Mouse (Mus musculus): Measurements from ENCODE around the gene Cd68. TPM values are rescaled to one million over a fixed set of nuclear protein-coding genes. Genes with fewer than 3 reads are reported as not detected.

The Cd68 gene
- polyA plus RNA-seq, 1 experiment from 2014 or later = 14.0 TPM

- peaks cover 6% of the 10 kb centered on the region for H3K4me1 ChIP-seq (ENCODE audit: control insufficient read depth, insufficient read depth, low read length)
- peak within 1 kb of the TSS; percentile 72 for H3K9ac ChIP-seq (ENCODE audit: low read depth, low read length)
- WGBS = under 1% methylated on average over 48 of the region's 48 CpGs
- peak; percentile 96 for ATAC-seq
- H3K27ac ChIP-seq (ENCODE audit: low read length) = peak within 1 kb of the TSS; percentile 96
- no peaks in the 10 kb centered on the region for H3K9me3 ChIP-seq (ENCODE audit: control insufficient read depth, low read length)
- peak within 1 kb of the TSS; percentile 64 for H3K4me3 ChIP-seq (ENCODE audit: low read length)
- H3K27me3 ChIP-seq (replicated peaks; ENCODE audit: control insufficient read depth, insufficient read depth, low read length) = no peaks in the 10 kb centered on the region
- peaks cover 21% of the 10 kb centered on the region for H3K36me3 ChIP-seq (ENCODE audit: control insufficient read depth, insufficient read depth, low read length)
- H3K4me2 ChIP-seq (ENCODE audit: low read depth, low read length) = peak within 1 kb of the TSS; percentile 69
These were observed 3.6 kb downstream of the Cd68 start, which contains the start of gene Mpdu1 for GRCm38 (mm10) chr11:69662213-69662966. Gene Mpdu1, minus strand, starts transcription at chr11:69662642.

GRCm38 (mm10) chr11:69661221-69661881 is 4.6 kb downstream of the Cd68 start:
- H3K9ac ChIP-seq (ENCODE audit: low read depth, low read length) = peak overlapping the region; percentile 72
- peak overlapping the region; percentile 64 for H3K4me3 ChIP-seq (ENCODE audit: low read length)
- peak overlapping the region; percentile 64 for H3K4me2 ChIP-seq (ENCODE audit: low read depth, low read length)
- 72% methylated on average over 3 of the region's 3 CpGs for WGBS
- peaks cover 15% of the 10 kb centered on the region for H3K36me3 ChIP-seq (ENCODE audit: control insufficient read depth, insufficient read depth, low read length)
- no peaks in the 10 kb centered on the region for H3K27me3 ChIP-seq (replicated peaks; ENCODE audit: control insufficient read depth, insufficient read depth, low read length)
- peaks cover 9% of the 10 kb centered on the region for H3K4me1 ChIP-seq (ENCODE audit: control insufficient read depth, insufficient read depth, low read length)
- ATAC-seq = no peak
- H3K9me3 ChIP-seq (ENCODE audit: control insufficient read depth, low read length) = no peaks in the 10 kb centered on the region
- H3K27ac ChIP-seq (ENCODE audit: low read length) = peak overlapping the region; percentile 96

GRCm38 (mm10) chr11:69657462-69657881 is 8.5 kb downstream of the Cd68 start:
- Histone ChIP-seq H3K9ac (ENCODE audit: low read depth, low read length) (no peak overlapping the region), H3K27ac (ENCODE audit: low read length) (no peak overlapping the region), H3K4me3 (ENCODE audit: low read length) (no peak overlapping the region), H3K4me1 (ENCODE audit: control insufficient read depth, insufficient read depth, low read length) (peaks cover 12% of the 10 kb centered on the region), H3K36me3 (ENCODE audit: control insufficient read depth, insufficient read depth, low read length) (peaks cover 14% of the 10 kb centered on the region), H3K4me2 (ENCODE audit: low read depth, low read length) (no peak overlapping the region), H3K9me3 (ENCODE audit: control insufficient read depth, low read length) (no peaks in the 10 kb centered on the region), H3K27me3 (replicated peaks; ENCODE audit: control insufficient read depth, insufficient read depth, low read length) (no peaks in the 10 kb centered on the region)
- no peak for ATAC-seq
- 80% methylated on average over 15 of the region's 15 CpGs for WGBS

GRCm38 (mm10) chr11:69656617-69657461 is 9.1 kb downstream of the Cd68 start:
- Histone ChIP-seq H3K4me1 (ENCODE audit: control insufficient read depth, insufficient read depth, low read length) (peaks cover 12% of the 10 kb centered on the region), H3K27me3 (replicated peaks; ENCODE audit: control insufficient read depth, insufficient read depth, low read length) (no peaks in the 10 kb centered on the region), H3K27ac (ENCODE audit: low read length) (no peak overlapping the region), H3K36me3 (ENCODE audit: control insufficient read depth, insufficient read depth, low read length) (peaks cover 20% of the 10 kb centered on the region), H3K9ac (ENCODE audit: low read depth, low read length) (0 out of 2 replicates have a peak overlapping the region, but pooled peaks have one; percentile 24), H3K9me3 (ENCODE audit: control insufficient read depth, low read length) (no peaks in the 10 kb centered on the region), H3K4me3 (ENCODE audit: low read length) (no peak overlapping the region), H3K4me2 (ENCODE audit: low read depth, low read length) (no peak overlapping the region)
- 76% methylated on average over 10 of the region's 10 CpGs for WGBS
- ATAC-seq = no peak

- H3K9ac ChIP-seq (ENCODE audit: low read depth, low read length) = 0 out of 2 replicates have a peak overlapping the region, but pooled peaks have one; percentile 24
- peaks cover 25% of the 10 kb centered on the region for H3K36me3 ChIP-seq (ENCODE audit: control insufficient read depth, insufficient read depth, low read length)
- H3K4me2 ChIP-seq (ENCODE audit: low read depth, low read length) = no peak overlapping the region
- ATAC-seq = no peak
- 72% methylated on average over 5 of the region's 5 CpGs for WGBS
- no peak overlapping the region for H3K27ac ChIP-seq (ENCODE audit: low read length)
- peaks cover 12% of the 10 kb centered on the region for H3K4me1 ChIP-seq (ENCODE audit: control insufficient read depth, insufficient read depth, low read length)
- H3K27me3 ChIP-seq (replicated peaks; ENCODE audit: control insufficient read depth, insufficient read depth, low read length) = no peaks in the 10 kb centered on the region
- H3K4me3 ChIP-seq (ENCODE audit: low read length) = no peak overlapping the region
- H3K9me3 ChIP-seq (ENCODE audit: control insufficient read depth, low read length) = no peaks in the 10 kb centered on the region
These were observed 9.9 kb downstream of the Cd68 start for GRCm38 (mm10) chr11:69656065-69656455.

- H3K9ac ChIP-seq (ENCODE audit: low read depth, low read length) = 0 out of 2 replicates have a peak within 1 kb of the TSS, but pooled peaks have one; percentile 24
- no peaks in the 10 kb centered on the region for H3K9me3 ChIP-seq (ENCODE audit: control insufficient read depth, low read length)
- H3K4me2 ChIP-seq (ENCODE audit: low read depth, low read length) = no peak within 1 kb of the TSS
- H3K4me3 ChIP-seq (ENCODE audit: low read length) = no peak within 1 kb of the TSS
- peaks cover 12% of the 10 kb centered on the region for H3K4me1 ChIP-seq (ENCODE audit: control insufficient read depth, insufficient read depth, low read length)
- 25% methylated on average over 34 of the region's 34 CpGs for WGBS
- no peak within 1 kb of the TSS; the same call in none of the 2 replicates for H3K27ac ChIP-seq (ENCODE audit: low read length)
- peak; percentile 68 for ATAC-seq
- H3K27me3 ChIP-seq (replicated peaks; ENCODE audit: control insufficient read depth, insufficient read depth, low read length) = no peaks in the 10 kb centered on the region
- H3K36me3 ChIP-seq (ENCODE audit: control insufficient read depth, insufficient read depth, low read length) = peaks cover 28% of the 10 kb centered on the region
These were observed 10.5 kb downstream of the Cd68 start, which contains the start of gene Sox15 for GRCm38 (mm10) chr11:69655264-69656064. Gene Sox15, plus strand, starts transcription at chr11:69655314.

- Histone ChIP-seq H3K9me3 (ENCODE audit: control insufficient read depth, low read length) (no peaks in the 10 kb centered on the region), H3K27ac (ENCODE audit: low read length) (no peak overlapping the region; the same call in none of the 2 replicates), H3K36me3 (ENCODE audit: control insufficient read depth, insufficient read depth, low read length) (peaks cover 30% of the 10 kb centered on the region), H3K9ac (ENCODE audit: low read depth, low read length) (no peak overlapping the region), H3K4me2 (ENCODE audit: low read depth, low read length) (no peak overlapping the region), H3K4me3 (ENCODE audit: low read length) (no peak overlapping the region), H3K27me3 (replicated peaks; ENCODE audit: control insufficient read depth, insufficient read depth, low read length) (no peaks in the 10 kb centered on the region), H3K4me1 (ENCODE audit: control insufficient read depth, insufficient read depth, low read length) (peaks cover 12% of the 10 kb centered on the region)
- no peak for ATAC-seq
- 40% methylated on average over 9 of the region's 9 CpGs for WGBS
These were observed 11.2 kb downstream of the Cd68 start for GRCm38 (mm10) chr11:69654760-69655159.

GRCm38 (mm10) chr11:69653399-69653798 is 12.6 kb downstream of the Cd68 start:
- Histone ChIP-seq H3K4me3 (ENCODE audit: low read length) (no peak overlapping the region), H3K9me3 (ENCODE audit: control insufficient read depth, low read length) (no peaks in the 10 kb centered on the region), H3K4me2 (ENCODE audit: low read depth, low read length) (no peak overlapping the region), H3K4me1 (ENCODE audit: control insufficient read depth, insufficient read depth, low read length) (peaks cover 12% of the 10 kb centered on the region), H3K27me3 (replicated peaks; ENCODE audit: control insufficient read depth, insufficient read depth, low read length) (no peaks in the 10 kb centered on the region), H3K36me3 (ENCODE audit: control insufficient read depth, insufficient read depth, low read length) (peaks cover 31% of the 10 kb centered on the region), H3K9ac (ENCODE audit: low read depth, low read length) (0 out of 2 replicates have a peak overlapping the region, but pooled peaks have one; percentile 24), H3K27ac (ENCODE audit: low read length) (no peak overlapping the region)
- 73% methylated on average over 5 of the region's 5 CpGs for WGBS
- ATAC-seq = no peak

Data from intestine, embryonic 16.5 days (tissue).